Mouse (Mus musculus): Measurements from ENCODE around the gene Zim1.
A peak's percentile ranks its signal among the peaks of the same experiment; 100 is the strongest.

Zim1 gene

DNA sequence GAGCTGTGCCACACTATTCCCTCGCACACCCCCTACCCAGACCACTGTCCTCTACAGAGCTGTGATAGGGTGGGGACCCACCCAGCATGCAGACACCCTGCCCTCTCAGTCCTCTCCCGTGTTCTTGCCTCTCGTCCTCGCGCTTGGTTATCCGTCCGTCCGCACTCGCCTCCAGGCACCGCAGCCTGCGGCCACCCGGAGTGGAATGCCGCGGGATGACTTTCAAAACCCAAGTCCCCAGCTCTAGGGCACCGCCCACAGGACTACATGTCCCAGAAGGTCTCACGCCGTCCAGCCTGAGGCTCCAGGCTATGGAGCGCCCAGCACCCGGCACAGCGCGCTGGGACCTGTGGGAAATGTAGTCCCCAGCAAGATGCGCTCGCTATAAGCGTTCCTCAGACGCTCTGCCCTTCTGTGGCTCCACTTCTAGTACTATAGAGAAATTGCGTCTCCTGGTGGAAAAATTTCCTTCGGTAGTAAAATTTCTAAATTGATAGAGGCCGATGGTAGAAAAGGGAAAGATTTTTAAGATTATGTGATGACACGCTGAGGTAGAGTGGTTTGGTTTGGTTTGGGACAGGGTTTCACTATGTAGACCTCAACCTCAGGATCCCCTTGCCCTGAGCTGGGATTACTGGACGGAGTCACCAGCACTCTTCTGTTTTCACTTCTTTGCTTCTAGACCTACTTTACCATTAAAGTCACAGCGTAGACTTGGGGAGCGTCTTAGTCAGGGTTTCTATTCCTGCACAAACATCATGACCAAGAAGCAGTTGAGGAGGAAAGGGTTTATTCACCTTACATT, at the start of gene Zim1:
TSS of gene Zim1 (minus strand) at position 210 of the 805 bp plus-strand sequence.
- peak; percentile 87 to 93 for DNase-seq (ENCODE audit: inconsistent age in 2 of 2, low spot score in 1 of 2)

- DNase-seq (ENCODE audit: inconsistent age in 2 of 2, low spot score in 1 of 2), result no peak
Measured at GRCm38 (mm10) chr7:6744281-6744904, 48.1 kb upstream of the Zim1 start.

DNA sequence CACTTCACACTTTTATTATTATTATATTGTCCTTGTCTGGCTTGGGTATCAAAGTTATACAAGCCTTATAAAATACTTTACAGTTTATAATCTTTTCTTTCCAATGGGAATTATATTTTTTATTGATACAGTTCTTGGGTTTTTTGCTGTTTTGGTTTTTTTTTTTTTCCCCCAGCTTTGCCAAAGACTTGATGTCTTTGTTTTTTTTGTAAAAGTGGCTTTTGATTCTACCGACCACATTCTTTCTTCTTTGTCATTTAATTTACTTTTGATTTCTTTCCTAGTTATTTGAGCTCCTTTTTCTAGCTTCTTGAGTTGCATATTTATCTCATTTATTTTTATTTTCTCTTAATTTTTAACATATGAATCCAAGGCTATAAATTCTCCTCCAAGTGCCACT, 39.8 kb upstream of the Zim1 start:
- DNase-seq (ENCODE audit: inconsistent age in 2 of 2, low spot score in 1 of 2), result no peak

DNA sequence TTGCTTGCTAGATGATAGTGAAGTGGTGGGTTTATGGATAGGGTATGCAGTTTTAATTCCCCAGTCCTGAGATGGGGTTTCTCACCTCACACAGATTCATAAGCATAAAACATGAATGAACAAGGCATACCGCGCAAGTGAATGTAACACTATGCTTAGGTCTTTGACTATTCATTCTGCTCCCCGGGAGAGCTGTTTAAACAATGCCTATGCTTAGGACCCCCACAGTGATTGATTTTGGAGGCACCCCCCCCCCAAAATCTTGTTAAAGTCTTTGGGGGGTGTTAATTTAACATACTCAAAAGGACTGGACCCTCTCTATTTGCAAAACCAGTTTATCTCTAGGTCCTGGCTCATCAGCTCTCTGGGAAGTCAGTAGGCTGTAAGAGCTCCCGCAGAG, 35.7 kb upstream of the Zim1 start:
- no peak for DNase-seq (ENCODE audit: inconsistent age in 2 of 2, low spot score in 1 of 2)

- no peak for DNase-seq (ENCODE audit: inconsistent age in 2 of 2, low spot score in 1 of 2)
Measured at GRCm38 (mm10) chr7:6731373-6731772, 35.1 kb upstream of the Zim1 start.

DNA sequence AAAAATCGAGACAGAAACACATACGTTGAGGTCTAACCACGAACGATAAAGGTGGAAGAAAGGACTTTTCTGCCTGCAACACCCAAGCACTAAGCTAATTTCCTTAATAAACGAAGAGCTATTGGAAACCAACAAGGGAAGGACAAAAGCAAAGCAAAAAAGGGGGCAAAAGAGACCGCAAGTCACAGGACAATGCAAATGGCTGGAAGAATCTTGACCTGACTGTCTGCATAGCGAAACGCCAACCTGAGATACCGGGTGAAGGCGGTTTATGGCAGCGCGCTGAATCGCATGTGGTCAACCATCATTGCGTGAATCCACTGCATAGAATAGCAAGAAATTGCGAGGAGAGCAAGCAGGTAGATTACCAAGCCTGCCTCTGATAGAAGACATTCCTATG, 34.6 kb upstream of the Zim1 start:
- DNase-seq (ENCODE audit: inconsistent age in 2 of 2, low spot score in 1 of 2), result peak in 1 of 2 experiments; percentile 32

DNA sequence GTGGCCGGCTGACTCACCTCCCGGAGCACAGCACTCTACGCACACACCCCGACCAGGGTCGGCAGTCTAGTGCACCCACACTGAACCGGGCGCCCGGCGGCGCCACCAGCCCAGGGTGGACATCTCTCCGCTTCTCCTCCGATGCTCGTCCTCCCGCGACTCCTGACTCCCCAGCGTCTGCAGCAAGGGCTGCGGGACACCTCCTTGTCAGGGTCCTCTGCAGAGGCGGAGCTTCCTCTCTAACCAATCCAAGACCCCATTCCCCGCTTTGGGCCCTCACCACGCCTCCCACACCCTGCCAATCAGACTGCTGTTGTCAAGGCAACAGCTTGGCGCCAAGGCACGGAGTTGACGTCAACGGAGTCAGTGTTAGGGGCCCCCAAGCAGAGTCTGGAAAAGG, 34.0 kb upstream of the Zim1 start, which contains the start of the genes Peg3 and Usp29:
TSS of gene Peg3 (minus strand) at position 191 of the 400 bp plus-strand sequence.
TSS of gene Usp29 (plus strand) at position 338 of the 400 bp plus-strand sequence.
- DNase-seq (ENCODE audit: inconsistent age in 2 of 2, low spot score in 1 of 2), result peak; percentile 80 to 87

DNA sequence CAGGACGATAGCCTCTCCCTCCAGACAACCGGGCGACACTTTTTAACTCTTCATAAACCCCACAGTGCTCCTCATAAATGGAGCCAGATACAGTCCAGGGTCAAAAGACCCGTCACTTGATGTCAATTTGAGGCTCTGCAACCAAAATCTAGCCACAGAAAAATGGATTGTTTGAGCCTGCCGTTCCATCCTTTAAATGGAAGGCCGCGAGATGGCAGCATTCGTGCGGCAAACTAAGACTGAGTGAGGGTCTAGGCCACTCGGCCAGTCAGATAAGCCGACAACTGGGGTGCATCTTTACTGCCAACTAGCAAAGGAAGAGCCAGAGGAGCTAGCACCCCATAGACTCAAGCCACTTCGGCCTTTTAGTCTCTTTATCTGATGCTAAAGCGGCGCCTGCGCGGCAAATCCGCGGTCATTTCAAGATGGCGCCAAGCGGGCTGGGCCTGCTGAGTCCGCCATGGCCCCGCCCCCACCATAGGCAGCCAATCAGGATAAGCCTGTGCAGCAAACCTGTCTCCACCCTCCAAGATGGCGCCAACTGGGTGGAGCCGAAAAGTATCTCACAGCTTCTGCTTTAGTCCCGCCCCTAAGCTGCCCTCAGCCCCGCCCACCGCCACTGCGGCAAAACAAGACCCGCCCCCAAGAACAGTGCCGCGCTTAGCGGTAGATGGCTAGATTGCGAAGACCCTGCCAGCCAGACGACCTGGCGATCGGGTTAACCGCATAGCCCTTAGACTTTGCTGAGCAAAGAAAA, 33.0 kb upstream of the Zim1 start:
- peak; percentile 95 to 97 for DNase-seq (ENCODE audit: inconsistent age in 2 of 2, low spot score in 1 of 2)

- peak; percentile 94 to 95 for DNase-seq (ENCODE audit: inconsistent age in 2 of 2, low spot score in 1 of 2)
Measured at GRCm38 (mm10) chr7:6728263-6728931, 32.1 kb upstream of the Zim1 start.

DNA sequence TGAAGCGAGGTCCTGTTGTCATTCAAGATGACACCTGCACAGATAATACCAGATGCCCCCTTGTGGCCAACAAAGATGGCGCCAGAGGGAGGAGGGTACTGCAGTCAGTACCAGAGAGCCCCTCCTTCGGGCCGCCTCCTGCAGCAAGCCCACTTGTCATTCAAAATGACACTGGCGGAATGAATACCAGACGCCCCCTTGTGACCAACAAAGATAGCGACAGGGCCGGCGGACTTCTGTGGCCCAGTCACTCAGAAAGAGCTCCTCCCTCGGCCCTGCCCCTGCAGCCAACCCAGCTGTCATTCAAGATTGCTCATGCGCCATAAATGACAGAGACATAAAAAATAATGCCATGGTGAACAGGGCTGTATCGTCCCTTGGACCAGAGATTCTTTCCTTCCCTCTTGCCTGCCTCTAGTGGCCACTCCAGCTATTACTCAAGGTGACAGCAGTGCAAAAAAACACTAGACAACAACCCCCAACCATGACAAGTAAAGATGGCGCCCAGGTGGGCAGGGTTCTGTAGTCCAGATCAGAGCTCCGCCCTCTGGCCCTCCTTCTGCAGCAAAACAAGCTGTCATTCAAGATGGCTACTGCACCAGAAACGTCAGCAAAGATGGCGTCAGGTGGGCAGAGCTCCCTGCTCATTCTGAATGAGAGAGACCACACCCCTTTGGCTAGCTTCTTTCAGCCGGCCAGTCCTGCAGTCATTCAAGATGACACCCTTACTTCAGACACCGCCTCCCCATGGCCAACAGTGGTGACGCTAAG, 31.3 kb upstream of the Zim1 start:
- DNase-seq (ENCODE audit: inconsistent age in 2 of 2, low spot score in 1 of 2), result peak; percentile 90 to 94

GRCm38 (mm10) chr7:6709396-6709795, 13.1 kb upstream of the Zim1 start:
- no peak for DNase-seq (ENCODE audit: inconsistent age in 2 of 2, low spot score in 1 of 2)

DNA sequence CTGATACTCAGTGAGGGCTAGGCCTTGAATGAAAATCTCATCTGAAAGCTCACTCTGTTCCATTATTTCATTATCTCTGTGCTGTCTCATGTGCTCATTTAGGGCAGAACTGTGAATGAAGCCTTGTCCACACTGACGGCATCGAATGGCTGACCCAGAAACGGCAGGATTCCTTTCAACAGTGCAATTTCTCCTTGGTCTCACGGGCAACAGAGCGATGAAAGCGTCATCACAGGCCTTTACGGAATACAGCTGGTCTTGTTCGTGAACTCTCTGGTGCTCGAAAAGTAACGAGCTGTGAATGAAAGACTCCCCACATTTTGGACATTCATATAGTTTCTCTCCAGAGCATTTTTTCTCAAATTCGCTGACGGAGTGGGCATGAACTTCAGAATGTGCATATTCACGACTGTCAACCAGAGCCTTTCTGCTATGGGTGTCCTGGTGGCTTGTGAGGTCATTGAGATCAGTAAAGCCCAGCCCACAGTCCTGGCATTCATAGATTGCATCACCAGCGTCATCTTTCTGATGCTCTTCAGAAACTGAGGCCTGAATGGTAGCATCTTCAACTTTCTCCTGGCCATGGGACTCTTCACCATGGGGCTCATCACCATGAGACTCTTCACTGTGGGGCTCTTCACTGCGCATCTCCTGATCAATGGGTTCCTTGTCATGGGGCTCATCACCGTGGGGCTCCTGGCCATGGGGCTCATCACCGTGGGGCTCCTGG, 12.4 kb upstream of the Zim1 start:
- DNase-seq (ENCODE audit: inconsistent age in 2 of 2, low spot score in 1 of 2), result no peak

DNA sequence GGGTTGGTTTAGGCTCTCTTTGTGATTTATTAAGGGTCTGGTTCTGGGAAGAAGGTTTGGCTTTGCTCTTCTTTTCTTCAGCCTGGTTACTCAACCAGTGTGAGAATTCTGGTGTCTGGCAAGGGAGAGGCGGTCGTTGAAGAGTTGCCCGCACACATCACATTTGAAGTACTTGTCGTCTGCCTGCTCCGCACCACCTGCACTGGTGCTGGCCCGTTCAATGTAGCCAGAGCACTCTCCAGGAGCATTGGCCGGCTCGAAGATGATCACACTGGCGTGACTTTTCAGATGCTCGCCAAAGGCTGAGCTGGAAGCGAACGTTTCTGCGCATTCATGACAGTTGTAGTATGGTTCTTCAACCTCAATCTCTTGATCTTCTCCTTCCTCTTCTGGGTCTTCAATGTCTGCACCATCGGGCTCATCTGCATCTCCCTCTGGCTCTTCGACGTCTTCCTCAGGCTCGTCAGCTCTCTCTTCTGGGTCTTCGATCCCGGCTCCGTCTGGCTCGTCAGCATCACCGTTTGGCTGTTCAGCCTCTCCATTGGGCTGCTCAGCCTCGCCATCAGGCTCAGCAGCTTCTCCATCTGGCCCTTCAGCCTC, 11.3 kb upstream of the Zim1 start:
- no peak for DNase-seq (ENCODE audit: inconsistent age in 2 of 2, low spot score in 1 of 2)

- no peak for DNase-seq (ENCODE audit: inconsistent age in 2 of 2, low spot score in 1 of 2)
Measured at GRCm38 (mm10) chr7:6699230-6699629, 3.0 kb upstream of the Zim1 start.

GRCm38 (mm10) chr7:6685511-6685910, 10.7 kb downstream of the Zim1 start:
- DNase-seq (ENCODE audit: inconsistent age in 2 of 2, low spot score in 1 of 2), result peak; percentile 83 to 85

DNA sequence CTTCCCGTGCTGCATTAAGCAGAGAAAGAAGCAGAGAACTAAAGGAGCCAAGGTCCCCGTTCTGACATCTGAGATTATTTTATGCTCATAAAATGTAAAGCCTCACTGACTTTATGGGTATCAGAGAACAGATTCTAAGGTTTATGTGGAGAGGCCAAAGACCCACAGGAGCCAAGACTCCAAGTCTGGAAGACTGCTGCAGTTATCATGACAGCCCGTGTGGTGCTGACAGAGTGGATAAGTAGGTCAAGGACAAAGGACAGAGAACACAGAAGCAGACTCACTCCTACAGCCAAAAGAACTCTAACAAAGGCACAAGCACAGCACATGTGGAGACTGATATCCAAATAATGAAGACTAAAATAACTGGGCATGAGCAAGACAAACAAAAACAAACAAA, 29.5 kb downstream of the Zim1 start:
- peak; percentile 44 to 64 for DNase-seq (ENCODE audit: inconsistent age in 2 of 2, low spot score in 1 of 2)

- DNase-seq (ENCODE audit: inconsistent age in 2 of 2, low spot score in 1 of 2), result no peak
Measured at GRCm38 (mm10) chr7:6663430-6663829, 32.8 kb downstream of the Zim1 start.

- DNase-seq (ENCODE audit: inconsistent age in 2 of 2, low spot score in 1 of 2), result peak in 1 of 2 experiments; percentile 76
Measured at GRCm38 (mm10) chr7:6659605-6660004, 36.6 kb downstream of the Zim1 start.

DNA sequence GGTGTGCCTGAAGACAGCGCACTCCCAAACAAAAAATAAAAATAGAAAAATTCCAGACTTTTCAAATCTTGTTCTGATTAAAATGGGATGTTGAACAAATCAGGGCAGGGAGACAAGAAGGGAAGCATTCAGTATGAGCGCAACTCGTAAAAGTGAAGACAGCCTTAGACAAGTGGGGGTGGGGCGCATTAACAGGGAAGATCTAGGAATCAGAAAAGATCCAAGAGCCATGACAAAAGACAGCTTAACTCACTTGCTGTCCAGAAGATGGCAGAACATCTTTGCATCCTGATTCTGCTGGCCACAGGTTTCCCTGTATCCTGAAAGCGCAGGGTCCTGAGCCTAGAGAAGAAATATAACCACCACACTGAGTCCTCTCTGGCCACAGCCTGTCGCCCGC, 37.6 kb downstream of the Zim1 start:
- no peak for DNase-seq (ENCODE audit: inconsistent age in 2 of 2, low spot score in 1 of 2)

Data from adrenal gland, adult (tissue).